Mouse (Mus musculus): ENCODE measurements around the gene Dpp6.

The Dpp6 gene

DNA sequence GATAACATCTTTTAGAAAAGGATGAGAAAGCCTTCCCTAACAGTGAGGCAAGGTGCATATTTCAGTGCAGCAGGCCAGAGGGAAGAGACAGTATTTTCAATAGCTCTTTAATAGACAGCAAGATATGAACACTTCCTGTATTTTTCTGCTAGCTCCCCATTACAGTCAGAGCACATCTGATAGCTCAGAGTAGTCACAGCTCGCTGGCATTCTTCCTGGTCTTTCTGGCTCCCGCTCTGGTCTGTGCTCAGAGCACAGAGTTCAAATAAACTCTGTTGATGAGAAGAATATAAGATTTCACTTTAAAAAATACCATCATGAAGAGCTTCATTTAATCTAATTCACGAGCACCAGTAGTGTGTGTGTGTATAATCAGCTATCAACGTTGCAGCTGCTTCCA is 249.8 kb downstream of the Dpp6 start:
- no peak for DNase-seq (ENCODE audit: low spot score)

DNA sequence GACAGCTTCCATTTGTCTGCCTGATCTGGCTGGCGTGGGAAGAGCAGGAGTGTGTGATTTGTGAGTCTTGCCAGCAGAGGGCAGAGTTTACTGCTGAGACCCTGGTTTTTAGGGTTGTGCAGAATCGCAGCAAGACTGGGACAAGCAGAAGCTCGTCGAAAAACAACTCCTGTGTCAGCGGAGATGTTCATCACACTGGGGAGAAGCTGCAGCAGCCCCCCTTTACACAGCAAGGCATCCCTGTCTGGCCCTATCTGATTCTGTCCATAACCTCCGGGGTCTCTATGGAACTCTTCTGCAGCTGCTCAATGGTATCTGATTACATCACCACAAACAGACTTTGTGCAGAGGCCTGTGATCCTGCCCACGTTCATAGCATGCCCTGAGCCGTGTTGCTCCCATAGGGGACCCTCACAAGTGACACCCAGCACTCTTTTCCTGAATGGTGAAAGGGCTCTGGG is 258.2 kb downstream of the Dpp6 start:
- no peak for DNase-seq (ENCODE audit: low spot score)

DNA sequence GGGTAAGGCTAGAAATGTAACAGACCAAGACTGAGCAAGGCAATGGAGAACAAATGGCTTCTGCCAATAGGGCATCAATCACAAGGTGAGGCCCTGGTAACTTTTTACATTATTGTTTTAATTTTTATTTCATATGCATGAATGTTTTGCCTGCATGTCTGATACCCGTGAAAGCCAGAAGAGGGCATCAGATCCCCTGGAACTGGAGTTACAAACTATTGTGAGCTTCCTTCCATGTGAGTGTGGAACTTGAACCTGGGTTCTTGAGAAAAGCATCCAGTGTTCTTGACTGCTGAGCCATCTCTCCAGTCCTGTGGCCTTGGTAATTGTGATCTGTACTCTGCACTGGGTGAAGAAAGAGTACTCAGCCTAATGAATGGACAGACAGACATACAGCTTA is 259.0 kb downstream of the Dpp6 start:
- no peak for DNase-seq (ENCODE audit: low spot score)

DNA sequence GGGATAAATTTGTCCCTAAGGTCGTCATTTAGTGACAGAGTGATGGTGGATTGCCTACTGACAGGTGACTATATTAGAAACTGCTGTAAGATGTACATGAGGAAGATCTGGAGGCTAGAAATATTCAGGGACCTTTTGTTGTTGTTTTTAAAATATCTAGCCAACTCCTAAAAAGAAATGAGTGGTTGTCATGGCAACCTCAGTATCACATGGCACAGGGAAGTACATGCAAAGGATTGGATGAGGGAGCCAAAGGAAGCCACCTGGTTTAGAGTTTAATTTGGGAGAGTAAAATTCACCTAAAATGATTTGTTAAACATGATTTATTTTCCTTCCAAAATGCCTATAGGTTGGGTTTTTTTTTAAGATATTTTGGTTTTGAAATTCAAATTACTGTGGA is 260.8 kb downstream of the Dpp6 start:
- DNase-seq (ENCODE audit: low spot score): no peak

DNA sequence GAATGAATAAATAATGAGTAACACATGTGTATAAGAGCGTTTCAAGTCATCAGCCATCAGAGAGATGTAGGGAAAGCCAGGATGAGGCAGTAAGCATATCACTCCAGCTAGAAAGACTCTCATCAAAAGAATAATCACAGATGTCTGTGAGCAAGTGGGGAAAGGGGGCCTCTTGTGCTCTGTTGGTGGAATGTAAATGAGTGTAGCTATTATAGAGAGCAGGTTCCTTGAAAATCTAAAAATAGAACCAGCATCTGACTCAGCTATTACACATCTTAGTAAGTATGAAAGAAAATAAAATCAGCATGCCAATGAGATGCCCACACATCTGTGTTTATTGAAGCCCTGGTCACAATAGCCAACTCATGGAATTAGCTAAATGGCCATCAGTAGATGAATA is 264.3 kb downstream of the Dpp6 start:
- no peak for DNase-seq (ENCODE audit: low spot score)

DNA sequence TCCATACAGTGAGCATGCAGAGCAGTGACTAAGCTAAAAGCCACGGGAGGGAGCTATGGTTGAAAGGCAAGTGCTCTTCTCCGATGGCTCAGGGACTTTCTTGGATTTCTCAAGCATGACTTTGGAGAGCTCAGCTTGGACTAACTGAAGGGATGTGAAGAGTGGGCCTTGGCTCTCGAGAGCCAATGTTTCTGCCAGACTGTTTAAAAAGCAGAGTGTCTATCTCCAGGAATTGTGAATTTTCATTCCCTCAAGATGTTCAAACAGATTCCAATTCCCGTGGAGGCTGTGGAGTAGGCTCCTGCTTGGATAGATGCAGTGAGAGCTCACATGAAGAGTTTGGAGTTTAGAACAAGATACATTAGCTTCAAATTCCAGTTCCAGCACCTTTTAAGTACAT is 266.8 kb downstream of the Dpp6 start:
- DNase-seq (ENCODE audit: low spot score): no peak

DNA sequence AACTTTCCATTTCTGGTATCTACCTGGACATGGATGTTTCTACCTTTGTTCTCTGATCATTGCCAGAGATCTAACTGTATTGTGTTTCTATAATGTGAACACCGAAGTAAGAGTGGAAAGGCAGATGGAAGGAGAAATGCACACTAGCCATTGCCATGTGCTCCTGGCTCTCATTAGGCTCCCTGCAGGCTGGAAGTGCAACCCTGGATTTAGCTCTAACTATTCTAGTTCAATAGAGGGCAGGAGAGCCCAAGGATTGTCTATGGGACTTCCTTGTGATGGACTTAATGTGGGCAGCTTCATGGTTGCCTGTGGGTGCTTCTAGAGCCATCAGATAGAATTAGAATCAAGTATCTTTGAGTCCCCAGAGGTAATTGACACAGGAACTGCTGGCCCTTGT is 291.2 kb downstream of the Dpp6 start:
- no peak for DNase-seq (ENCODE audit: low spot score)

DNA sequence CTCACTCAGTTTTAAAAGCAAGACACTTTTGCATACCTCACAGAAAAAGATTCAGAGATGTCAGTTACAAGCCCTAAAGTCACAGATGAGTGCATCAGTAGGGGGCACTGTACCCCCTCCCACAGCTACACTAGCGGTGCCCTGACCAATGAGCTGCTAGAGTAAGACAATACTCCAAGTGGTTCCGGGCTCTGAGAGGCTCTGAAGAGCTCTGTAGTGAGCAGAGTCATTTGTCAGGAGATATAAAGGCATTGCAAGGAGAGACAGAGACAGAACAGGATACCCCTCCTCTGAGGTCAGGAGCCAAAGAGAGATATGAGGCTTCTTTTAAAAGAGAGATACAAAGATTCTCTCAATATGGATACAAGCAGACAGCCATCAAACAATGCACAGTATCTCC is 305.5 kb downstream of the Dpp6 start:
- DNase-seq (ENCODE audit: low spot score): no peak

DNA sequence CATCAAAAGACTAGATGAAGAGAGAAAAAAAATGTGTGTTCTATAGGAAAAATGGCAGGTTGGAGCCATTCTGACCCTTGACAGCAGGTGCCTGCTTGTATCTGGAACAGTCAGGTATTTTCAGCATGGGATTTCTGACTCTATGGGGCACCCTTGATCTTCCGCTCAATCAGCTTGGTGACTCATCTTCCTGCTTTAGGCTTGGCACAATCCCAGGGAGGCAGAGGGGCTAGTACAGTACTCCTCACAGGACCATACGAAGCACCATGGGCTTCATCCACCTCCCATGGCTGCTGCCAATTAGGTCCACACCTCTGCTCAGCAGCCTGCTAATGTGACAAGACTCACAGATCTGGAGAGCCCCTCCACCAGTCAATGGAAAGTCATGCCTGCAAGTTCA is 305.9 kb downstream of the Dpp6 start:
- no peak for DNase-seq (ENCODE audit: low spot score)

DNA sequence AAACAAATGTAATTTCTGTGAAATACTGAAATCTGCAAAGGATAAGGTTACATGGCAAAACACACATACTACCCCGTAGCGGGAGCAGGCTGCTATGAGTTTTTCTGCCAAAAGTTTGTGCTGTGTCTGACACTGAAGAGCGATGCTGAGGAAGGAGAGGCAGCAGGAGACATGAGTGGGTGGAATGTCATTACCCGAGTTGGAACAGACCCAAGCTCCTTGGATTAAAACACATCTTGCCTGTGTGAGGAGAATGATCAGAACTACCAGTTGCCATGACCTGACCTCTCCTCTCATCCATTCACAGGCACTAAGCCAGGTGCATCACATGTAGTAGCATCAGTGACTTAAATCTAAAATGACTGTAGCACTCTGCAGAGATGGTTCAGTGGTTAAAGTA is 309.0 kb downstream of the Dpp6 start:
- no peak for DNase-seq (ENCODE audit: low spot score)

DNA sequence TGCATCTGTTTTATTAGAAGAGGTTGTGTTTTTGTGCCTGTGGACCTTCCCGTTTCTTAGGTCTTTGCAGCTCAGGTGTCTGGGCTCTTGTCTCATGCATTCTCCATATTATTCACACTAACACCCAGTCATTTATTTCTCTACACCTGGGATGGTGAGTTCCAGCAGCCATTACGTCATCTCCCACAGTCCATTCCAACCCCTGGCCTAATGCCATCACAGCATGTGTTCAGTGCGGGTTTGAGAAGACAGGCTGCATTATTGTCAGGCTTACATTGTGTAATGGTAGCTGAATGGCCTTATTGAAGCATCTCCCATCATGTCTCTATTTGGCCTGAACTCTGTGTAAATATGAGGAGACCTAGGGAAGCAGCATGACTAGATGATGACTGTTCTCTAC is 316.2 kb downstream of the Dpp6 start:
- no peak for DNase-seq (ENCODE audit: low spot score)

DNA sequence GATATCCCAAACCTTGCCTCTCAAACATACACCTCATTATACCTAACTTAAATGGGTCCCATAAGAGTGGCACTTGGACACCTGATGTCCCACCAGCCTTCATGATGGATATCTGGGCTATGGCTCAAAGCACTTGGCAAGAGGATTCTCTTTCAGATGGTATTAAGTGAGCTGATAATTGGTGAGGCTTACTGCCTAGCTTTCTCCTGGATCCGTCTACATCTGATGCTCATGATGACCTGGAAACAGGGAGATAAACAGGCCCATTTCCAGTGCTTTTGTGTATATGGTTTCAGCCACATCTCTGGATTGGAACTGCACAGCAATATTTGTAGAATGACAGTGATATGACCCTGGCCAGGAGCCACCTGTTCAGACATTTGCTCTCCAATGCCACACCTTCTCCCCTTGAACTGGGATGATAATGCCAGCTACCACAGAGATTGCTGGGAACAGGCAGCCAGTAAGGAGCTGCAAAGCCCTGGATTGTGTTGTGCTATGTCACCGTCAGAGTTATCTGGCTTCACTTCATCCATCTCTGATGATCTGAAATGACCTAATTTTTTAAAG is 317.5 kb downstream of the Dpp6 start:
- no peak for DNase-seq (ENCODE audit: low spot score)

DNA sequence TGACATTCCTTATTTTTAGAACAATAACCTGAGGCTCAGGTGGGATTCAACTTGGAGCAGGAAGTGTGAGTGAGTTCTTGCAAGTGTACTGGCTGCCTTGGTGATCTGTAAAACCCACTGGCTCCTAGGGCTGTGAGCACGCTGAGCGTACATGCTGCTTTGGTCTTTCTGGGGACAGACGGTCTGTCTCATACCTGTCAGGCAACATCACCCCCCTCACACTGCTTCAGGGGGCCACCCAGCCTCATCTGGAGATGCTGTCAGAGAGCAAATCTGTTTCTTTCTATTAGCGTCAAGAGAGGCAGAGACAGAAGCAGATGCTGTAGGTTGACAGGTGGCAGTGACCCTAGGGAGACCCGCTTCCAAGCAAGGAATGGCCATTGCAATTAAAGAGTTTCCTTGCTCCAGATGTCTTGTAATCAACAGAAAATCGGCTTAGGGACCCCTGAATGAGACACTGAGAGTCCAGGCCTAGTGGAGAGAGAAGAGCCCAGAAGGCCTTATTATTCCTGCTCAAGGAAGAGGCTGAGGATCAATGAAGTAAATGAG is 330.5 kb downstream of the Dpp6 start:
- no peak for DNase-seq (ENCODE audit: low spot score)

DNA sequence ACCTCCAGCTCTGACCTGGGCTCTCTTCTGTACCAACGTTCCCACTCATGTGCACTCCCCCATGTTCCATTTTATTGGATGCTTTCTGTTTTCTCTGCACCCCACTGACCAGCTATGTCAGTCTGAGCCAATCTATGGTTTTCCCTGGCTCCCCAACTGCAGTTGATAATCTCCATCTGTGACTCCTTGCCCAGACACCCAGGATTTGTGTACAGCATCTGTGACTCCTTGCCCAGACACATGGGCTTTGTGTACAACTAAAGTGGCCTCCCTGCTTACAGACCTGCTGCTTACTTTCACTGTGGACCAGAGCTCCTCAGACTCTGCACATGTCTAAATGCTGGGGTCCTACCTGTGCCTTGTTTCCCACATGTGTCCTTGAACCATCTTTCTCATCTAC is 334.0 kb downstream of the Dpp6 start:
- no peak for DNase-seq (ENCODE audit: low spot score)

DNA sequence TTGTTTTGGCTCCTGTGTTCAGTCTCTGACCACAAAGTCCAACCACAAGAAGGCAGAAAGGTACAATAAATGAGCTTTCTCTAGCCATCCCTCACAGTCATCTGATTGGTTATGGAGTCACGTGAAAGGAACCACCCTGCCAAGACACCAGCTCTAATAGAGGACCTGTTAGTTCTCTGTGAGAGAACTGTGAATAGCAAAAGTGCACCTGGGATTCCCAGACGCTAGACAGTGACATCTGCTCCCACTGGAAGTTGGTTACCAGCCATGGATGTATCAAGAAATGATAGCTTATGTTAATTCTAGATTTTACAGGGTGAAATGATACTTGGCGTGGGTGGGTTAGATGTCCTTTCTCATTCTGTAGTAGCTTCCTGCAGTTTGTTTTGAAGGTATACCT is 338.7 kb downstream of the Dpp6 start:
- DNase-seq (ENCODE audit: low spot score): no peak

DNA sequence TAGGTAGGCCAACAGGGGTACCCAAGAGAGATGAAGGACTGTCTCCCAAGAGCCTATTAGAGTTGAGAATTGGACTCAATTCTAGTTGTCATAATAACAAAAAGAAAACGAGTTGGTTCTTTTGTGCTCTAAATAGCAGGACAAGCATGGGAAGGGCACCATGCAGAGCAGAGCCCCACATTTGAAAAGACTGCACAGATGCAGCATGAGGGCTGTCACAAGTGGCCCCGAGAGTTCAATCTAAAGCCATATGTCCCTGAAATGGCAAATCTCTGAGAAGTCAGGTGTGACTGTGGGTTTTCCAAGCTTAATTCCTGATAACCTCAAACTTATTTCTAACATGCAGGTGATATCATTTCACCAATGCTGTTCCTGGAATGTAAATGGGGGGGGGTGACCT is 339.4 kb downstream of the Dpp6 start:
- DNase-seq (ENCODE audit: low spot score): no peak

DNA sequence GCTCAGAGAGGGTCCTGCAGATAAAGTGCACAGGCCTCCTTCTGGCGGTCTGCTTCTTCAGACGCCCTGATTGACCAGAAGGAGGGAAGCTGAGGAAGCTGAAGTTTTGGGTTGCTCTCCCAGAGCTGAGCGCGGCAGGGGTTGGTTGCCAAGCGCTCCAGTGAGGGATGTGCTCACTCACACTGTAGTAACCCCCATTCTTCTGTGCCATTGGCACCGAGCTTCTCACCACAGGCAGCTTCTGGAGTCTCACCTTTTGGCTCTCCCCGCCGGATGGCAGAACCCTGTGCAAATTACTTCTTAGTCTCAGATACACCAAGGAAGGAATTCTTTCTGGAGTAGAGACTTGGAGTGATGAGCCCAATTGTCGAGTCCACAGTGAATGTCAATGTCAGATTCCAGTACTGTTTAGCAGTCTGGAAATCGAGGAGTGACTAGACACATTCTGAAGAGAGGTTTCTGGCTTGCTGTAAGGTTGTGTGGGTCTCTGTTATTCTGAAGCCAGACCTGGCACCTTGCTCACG is 344.2 kb downstream of the Dpp6 start:
- no peak for DNase-seq (ENCODE audit: low spot score)

DNA sequence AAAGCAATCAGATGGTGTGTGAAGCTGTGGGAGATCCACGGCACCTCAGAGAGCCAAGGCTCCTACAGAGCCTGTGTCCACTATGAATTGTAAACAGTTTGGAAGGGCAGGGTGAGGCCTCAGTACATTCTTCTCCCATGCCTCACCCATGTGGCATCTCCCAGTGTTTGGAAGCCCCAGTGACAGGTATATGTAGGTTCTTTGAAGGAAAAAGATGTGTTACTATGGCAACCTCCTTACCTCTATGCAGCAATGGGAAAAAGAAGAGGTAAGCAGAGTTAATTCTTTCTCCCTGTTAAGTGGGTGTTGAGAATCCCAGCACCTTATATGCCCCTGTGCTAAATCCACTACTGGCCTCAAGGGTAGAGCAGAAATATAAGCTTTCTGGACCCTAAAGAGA is 351.5 kb downstream of the Dpp6 start:
- DNase-seq (ENCODE audit: low spot score): no peak

DNA sequence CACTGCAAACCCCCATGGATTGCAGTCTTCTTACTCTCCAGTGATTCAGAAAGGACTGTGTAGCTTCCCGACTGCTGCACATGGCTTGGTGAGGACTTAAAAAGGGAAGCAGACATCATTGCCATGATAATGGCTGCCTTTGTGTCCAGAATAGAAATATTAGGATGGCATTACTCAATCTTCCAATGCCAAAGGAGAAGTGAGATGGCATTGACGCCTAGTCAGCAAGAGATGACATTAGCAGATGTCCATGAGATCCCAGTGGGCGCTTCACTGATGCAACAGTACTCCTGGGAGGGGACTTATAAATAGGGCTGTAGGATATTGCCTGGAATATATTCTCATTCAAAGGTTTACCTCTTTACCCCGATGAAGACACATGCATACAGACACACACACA is 368.0 kb downstream of the Dpp6 start:
- no peak for DNase-seq (ENCODE audit: low spot score)

DNA sequence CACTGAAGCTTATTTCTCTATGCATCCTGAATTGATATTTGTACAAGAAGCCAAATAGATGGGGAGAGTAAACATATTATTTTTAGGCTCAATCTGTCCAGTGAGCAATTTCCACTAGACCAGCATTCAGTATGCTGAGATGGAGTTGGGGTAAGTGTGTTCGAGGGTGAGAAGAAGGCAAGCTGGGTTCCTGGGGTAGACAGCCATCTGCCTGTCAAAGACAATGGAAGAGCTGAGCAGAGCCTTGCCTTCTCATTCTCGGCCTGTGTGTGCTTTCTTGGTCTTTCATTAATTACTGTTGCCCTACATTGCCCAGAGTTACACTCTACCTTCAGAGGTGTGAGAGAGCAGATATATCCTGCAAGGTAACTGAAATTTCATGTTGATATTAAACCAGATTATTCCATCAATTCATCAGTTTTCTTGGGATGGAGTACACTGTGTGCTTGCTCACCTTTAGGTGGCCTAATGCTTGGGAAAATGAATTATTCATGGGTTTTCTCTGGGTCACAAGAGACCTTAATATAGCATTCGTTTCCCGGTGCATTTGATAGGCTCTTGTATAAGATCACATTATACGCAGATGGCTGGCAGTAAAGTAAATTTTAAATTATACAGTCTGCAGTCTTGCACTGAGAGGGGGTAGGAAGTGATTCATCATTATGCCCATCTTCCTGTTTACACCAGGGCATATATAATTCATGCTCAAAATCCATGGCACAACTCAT is 374.4 kb downstream of the Dpp6 start:
- no peak for DNase-seq (ENCODE audit: low spot score)

DNA sequence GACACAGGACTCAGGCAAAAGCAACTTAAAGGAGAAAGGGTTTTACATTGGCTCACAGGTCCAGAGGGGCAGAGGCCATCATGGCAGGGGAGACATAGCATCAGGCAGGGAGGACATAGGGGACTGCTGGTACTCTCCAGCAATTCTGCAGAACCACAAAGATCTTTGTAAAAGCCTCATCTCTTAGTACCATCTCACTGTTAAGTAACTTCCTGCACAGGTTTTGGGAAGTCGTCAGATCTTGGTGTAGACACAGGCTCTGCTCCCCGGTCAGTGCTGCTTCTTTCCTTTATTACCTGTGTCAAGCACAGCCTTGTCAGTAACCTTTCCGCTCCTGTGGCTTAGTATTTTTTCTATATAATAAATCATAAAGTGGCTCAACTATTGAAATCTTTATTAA is 377.2 kb downstream of the Dpp6 start:
- no peak for DNase-seq (ENCODE audit: low spot score)

DNA sequence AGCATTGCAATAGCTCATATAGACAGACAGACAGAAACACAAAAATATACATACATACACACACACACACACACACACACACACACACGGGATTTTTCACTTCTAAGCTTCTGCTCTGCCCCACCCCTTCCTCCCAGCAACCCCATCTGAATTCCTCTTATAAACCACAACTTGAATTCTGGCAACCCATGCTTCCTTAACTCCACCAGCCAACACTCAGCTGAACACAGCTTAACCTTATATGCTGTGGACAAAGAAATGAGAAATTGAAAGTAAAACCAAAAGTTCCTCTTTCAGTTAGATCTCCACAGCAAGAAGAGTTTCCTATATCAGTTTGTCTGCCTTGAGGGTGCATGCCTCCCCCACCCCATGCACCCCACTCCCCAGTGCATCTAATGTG is 378.0 kb downstream of the Dpp6 start:
- DNase-seq (ENCODE audit: low spot score): no peak

DNA sequence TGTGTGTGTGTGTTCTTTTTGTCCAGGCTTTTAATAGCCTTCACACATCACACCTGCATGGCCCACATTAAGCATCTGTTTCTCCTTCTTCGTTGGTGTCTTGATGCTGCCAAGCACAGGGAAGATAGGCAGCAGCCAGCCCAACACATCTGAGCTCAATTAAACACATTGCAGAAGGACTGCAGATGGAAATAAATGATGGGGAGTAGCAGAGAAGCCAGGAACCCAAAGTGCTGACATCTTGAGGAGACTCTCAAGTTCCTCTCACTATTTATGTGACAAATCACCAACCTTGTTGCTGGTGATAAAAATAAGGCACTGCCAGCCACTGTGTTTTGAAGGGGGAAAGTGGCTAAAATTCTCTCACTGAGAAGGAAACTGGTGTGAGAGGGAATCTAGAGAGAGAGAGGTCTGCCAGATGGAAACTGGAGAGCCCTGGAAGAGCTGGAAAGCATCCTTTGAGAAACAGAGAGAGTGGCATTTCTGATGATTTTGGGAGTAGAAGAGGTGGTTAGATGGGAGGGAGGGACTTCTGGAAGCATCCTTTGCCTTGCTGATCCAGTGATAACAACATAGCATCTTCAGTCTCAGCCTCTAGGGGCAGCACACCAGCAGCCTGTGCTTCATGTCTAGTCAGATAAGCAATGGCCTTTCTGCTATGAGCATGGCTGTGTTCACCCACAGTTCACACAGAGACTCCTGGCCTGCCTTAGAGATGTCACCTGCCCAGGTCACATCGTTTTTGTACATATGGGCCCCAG is 383.8 kb downstream of the Dpp6 start:
- no peak for DNase-seq (ENCODE audit: low spot score)

All from urinary bladder, postnatal 10 days (tissue).